Mouse (Mus musculus) limb, embryonic 12.5 days (tissue): Measurements from ENCODE around the gene Gab1. TPM values are rescaled to one million over a fixed set of nuclear protein-coding genes. Genes with fewer than 3 reads are reported as not detected.

ENCODE experiments used
- ATAC-seq: fragments of 200-750 bp; cut with Nextera tagmentation; 2 replicates; pipeline ENCODE4 v1.8.0; 2017; ENCODE audit warnings: low read depth, moderate TSS enrichment; ENCODE audit not compliant: insufficient number of reproducible peaks, insufficient read depth, low FRiP score, low TSS enrichment
- H3K27ac ChIP-seq: fragments of 300-500 bp; sonication (generic); 2 replicates; pipeline ENCODE4 v1.5.1; 2016; ENCODE audit warnings: mild to moderate bottlenecking, moderate library complexity
- H3K27me3 ChIP-seq: fragments of 300-500 bp; sonication (generic); 2 replicates; pipeline ENCODE4 v1.6.1; 2016; ENCODE audit warnings: mild to moderate bottlenecking, moderate library complexity
- H3K36me3 ChIP-seq: fragments of 300-500 bp; sonication (generic); 2 replicates; pipeline ENCODE4 v1.6.1; 2016; ENCODE audit warnings: mild to moderate bottlenecking, moderate library complexity
- H3K4me1 ChIP-seq: fragments of 300-500 bp; sonication (generic); replicated peaks from 2 replicates; pipeline ENCODE4 v1.6.1; 2016
- H3K4me2 ChIP-seq: fragments of 300-500 bp; sonication (generic); 2 replicates; pipeline ENCODE4 v1.6.1; 2016; ENCODE audit warnings: mild to moderate bottlenecking, moderate library complexity
- H3K4me3 ChIP-seq: fragments of 300-500 bp; sonication (generic); replicated peaks from 2 replicates; pipeline ENCODE4 v1.5.1; 2016; ENCODE audit warnings: mild to moderate bottlenecking
- H3K9ac ChIP-seq: fragments of 300-500 bp; sonication (generic); replicated peaks from 2 replicates; pipeline ENCODE4 v1.6.1; 2016; ENCODE audit warnings: mild to moderate bottlenecking, moderate library complexity
- H3K9me3 ChIP-seq: fragments of 300-500 bp; sonication (generic); 2 replicates; pipeline ENCODE4 v1.6.1; 2016; ENCODE audit warnings: mild to moderate bottlenecking, moderate library complexity
- WGBS: fragments of 180-500 bp; shearing (Covaris S2); methylation state at CpG from one replicate; pipeline ENCODE4 v1.1.7; 2016; 5-methylcytosine and 5-hydroxymethylcytosine counted together
- polyA plus RNA-seq: library from polyadenylated mRNA; unstranded; fragments of >200 nt; fragmentation: Nextera tagmentation; extraction: Ambion mirVana; gene quantifications from 2 replicates; pipeline ENCODE4 v1.2.1, GENCODE M21; 2016

Gene Gab1
- polyA plus RNA-seq, 1 experiment from 2014 or later, result 20.4 TPM

DNA sequence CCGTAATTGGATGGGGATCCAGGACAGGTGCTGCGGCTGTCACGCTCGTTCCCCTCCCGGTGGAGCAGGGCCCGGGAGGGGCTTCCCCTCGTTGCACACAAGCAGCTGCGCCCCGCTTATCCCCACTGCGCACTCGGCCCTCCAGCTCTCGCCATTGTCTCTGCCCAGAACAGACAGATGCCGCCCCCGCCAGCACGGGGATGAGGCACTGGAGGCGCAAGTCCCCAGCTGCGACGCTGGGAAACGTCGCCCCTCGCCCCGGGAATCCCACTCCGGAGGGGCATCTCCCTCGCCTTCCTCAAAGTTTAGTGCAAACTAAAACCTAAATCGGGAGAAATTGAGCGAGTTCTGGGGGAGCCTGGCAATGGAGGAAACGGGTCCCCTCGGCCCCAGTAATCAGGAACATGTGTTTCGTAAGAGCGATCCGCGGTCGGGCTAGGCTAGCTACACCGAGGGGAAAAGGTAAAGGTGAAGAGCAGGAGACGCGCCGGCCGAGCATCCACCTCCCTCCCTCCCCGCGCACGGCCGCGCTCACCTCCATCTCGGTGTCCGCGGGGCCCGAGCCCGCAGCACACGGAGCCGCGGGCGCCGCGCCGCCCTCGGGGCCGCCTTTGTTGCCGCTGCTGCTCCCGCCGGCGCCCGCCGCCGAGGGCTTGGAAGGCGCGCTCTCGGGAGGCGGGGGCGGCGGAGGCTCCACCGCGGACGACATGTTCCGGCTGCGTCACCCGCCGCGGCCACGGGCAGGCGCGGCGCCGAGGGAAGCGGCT is 141.7 kb downstream of the Gab1 start:
- ATAC-seq, result peak; percentile 60; the same call in 1 of the 2 replicates
- H3K4me2 ChIP-seq, result peak overlapping the region; percentile 89
- peak overlapping the region; percentile 87 for H3K4me3 ChIP-seq
- H3K4me1 ChIP-seq, result peaks cover 7% of the 10 kb centered on the region
- H3K9ac ChIP-seq, result peak overlapping the region; percentile 94
- peaks cover 25% of the 10 kb centered on the region for H3K36me3 ChIP-seq
- peak overlapping the region; percentile 99 for H3K27ac ChIP-seq
- no peaks in the 10 kb centered on the region for H3K9me3 ChIP-seq
- H3K27me3 ChIP-seq, result no peaks in the 10 kb centered on the region
- WGBS, result under 1% methylated on average over 82 of the region's 84 CpGs

DNA sequence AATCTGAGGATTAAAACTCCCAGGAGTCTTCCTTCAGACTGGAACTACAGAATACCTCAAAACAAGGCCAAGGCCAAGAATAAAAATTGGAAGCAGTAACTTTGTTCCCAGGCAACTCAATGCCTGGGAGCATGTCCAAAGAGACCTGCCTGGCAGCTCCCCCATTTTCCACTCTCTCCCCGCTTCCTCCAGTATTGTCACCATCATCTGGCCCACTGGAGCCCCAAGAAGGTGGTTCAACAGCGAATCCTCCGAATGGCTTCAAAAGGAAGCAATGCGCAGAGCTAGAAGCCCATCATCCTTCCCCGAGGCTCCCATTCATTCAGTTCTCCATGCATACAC is 142.3 kb downstream of the Gab1 start:
- no peaks in the 10 kb centered on the region for H3K27me3 ChIP-seq
- H3K9ac ChIP-seq, result peak overlapping the region; percentile 94
- WGBS, result 1% methylated on average over 5 of the region's 5 CpGs
- peaks cover 7% of the 10 kb centered on the region for H3K4me1 ChIP-seq
- no peaks in the 10 kb centered on the region for H3K9me3 ChIP-seq
- H3K4me2 ChIP-seq, result peak overlapping the region; percentile 89
- no peak for ATAC-seq
- H3K27ac ChIP-seq, result peak overlapping the region; percentile 99
- peak overlapping the region; percentile 87 for H3K4me3 ChIP-seq
- peaks cover 29% of the 10 kb centered on the region for H3K36me3 ChIP-seq

DNA sequence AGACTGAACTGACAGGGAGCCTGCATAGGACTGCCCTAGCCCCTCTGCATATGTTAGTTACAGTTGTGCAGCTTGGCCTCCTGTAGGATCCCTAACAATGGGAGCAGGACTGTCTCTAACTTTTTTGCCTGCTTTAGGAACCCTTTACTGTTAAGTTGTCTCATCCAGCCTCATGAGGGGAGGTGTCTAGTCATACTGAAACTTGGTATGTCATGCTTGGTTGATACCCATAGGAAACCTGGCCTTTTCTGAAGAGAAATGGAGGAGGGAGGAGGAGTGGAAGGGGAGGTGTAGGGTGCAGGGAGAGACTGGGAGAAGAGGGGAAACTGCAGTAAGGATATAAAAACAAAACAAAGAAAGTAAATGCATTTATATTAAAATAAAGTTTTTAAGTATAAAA is 148.0 kb downstream of the Gab1 start:
- no peak overlapping the region for H3K4me3 ChIP-seq
- H3K27me3 ChIP-seq, result no peaks in the 10 kb centered on the region
- H3K9me3 ChIP-seq, result no peaks in the 10 kb centered on the region
- H3K9ac ChIP-seq, result no peak overlapping the region
- ATAC-seq, result no peak
- no peak overlapping the region for H3K27ac ChIP-seq
- no peak overlapping the region for H3K4me2 ChIP-seq
- H3K4me1 ChIP-seq, result no peaks in the 10 kb centered on the region; the same call in 1 of the 2 replicates
- H3K36me3 ChIP-seq, result peaks cover 70% of the 10 kb centered on the region

- ATAC-seq, result no peak
- H3K9ac ChIP-seq, result no peak overlapping the region
- no peaks in the 10 kb centered on the region for H3K4me1 ChIP-seq
- H3K4me3 ChIP-seq, result no peak overlapping the region
- H3K27ac ChIP-seq, result no peak overlapping the region
- 97% methylated on average over 1 of the region's 1 CpGs for WGBS
- H3K9me3 ChIP-seq, result peaks cover 5% of the 10 kb centered on the region; the same call in 1 of the 2 replicates
- H3K27me3 ChIP-seq, result no peaks in the 10 kb centered on the region
- H3K4me2 ChIP-seq, result no peak overlapping the region
- peaks cover 73% of the 10 kb centered on the region for H3K36me3 ChIP-seq
Observed at GRCm38 (mm10) chr8:80714461-80714860, 165.9 kb downstream of the Gab1 start.

Other genes with a start within 250 kb of the Gab1 start
- 130 and 135 TPM in 2 replicates for gene Smarca5, start 141.0 kb downstream of the Gab1 start, polyA plus RNA-seq
- 26.4 and 26.8 TPM in 2 replicates for gene Usp38, start 134.4 kb upstream of the Gab1 start, polyA plus RNA-seq